Mouse (Mus musculus) stomach, embryonic 15.5 days (tissue): ENCODE measurements around the gene Vps37d. TPM values are rescaled to one million over a fixed set of nuclear protein-coding genes. Genes with fewer than 3 reads are reported as not detected.
"Not testable (repeated sequence)": the region's sequence is repeated elsewhere in the genome, so short reads cannot be mapped to it uniquely, and the experiment has no call there.

Experiments
- ATAC-seq: fragments of 200-750 bp; cut with Nextera tagmentation; 2 replicates; pipeline ENCODE4 v1.8.0; 2017; ENCODE audit warnings: low read depth, moderate number of reproducible peaks, moderate TSS enrichment; ENCODE audit not compliant: insufficient read depth, low FRiP score
- H3K27ac ChIP-seq: fragments of 300-500 bp; sonication (generic); 2 replicates; pipeline ENCODE4 v1.5.1; 2015; ENCODE audit warnings: mild to moderate bottlenecking, inconsistent platforms
- H3K27me3 ChIP-seq: fragments of 300-500 bp; sonication (generic); replicated peaks from 2 replicates; pipeline ENCODE4 v1.6.1; 2015; ENCODE audit warnings: inconsistent platforms
- H3K36me3 ChIP-seq: fragments of 300-500 bp; sonication (generic); 2 replicates; pipeline ENCODE4 v1.6.1; 2015; ENCODE audit warnings: inconsistent platforms
- H3K4me1 ChIP-seq: fragments of 300-500 bp; sonication (generic); 2 replicates; pipeline ENCODE4 v1.6.1; 2015; ENCODE audit warnings: inconsistent platforms
- H3K4me2 ChIP-seq: fragments of 300-500 bp; sonication (generic); 2 replicates; pipeline ENCODE4 v1.6.1; 2015; ENCODE audit warnings: mild to moderate bottlenecking, inconsistent platforms
- H3K4me3 ChIP-seq: fragments of 300-500 bp; sonication (generic); replicated peaks from 2 replicates; pipeline ENCODE4 v1.5.1; 2015; ENCODE audit warnings: inconsistent platforms
- H3K9ac ChIP-seq: fragments of 300-500 bp; sonication (generic); 2 replicates; pipeline ENCODE4 v1.6.1; 2015; ENCODE audit warnings: inconsistent platforms
- H3K9me3 ChIP-seq: fragments of 300-500 bp; sonication (generic); 2 replicates; pipeline ENCODE4 v1.6.1; 2016; ENCODE audit warnings: inconsistent platforms
- WGBS: fragments of 180-500 bp; shearing (Covaris S2); methylation state at CpG from one replicate; pipeline ENCODE4 v1.1.7; 2015; 5-methylcytosine and 5-hydroxymethylcytosine counted together
- polyA plus RNA-seq: library from polyadenylated mRNA; unstranded; fragments of >200 nt; fragmentation: Nextera tagmentation; extraction: Ambion mirVana; gene quantifications from 2 replicates; pipeline ENCODE4 v1.2.1, GENCODE M21; 2015

The Vps37d gene
- polyA plus RNA-seq, 1 experiment from 2014 or later: 7.3 TPM

- no peaks in the 10 kb centered on the region for H3K27me3 ChIP-seq
- no peak overlapping the region for H3K27ac ChIP-seq
- peaks cover 23% of the 10 kb centered on the region for H3K4me1 ChIP-seq
- H3K9me3 ChIP-seq: no peaks in the 10 kb centered on the region
- ATAC-seq: no peak
- peak overlapping the region; percentile 8; the same call in 1 of the 2 replicates for H3K4me2 ChIP-seq
- no peak overlapping the region for H3K4me3 ChIP-seq
- H3K9ac ChIP-seq: no peak overlapping the region
- H3K36me3 ChIP-seq: no peaks in the 10 kb centered on the region
- 33% methylated on average over 25 of the region's 26 CpGs for WGBS
These were observed 4.5 kb downstream of the Vps37d start for GRCm38 (mm10) chr5:135073349-135074150.

- no peak overlapping the region for H3K9ac ChIP-seq
- ATAC-seq: no peak
- 72% methylated on average over 6 of the region's 6 CpGs for WGBS
- peaks cover 20% of the 10 kb centered on the region for H3K4me1 ChIP-seq
- H3K27me3 ChIP-seq: no peaks in the 10 kb centered on the region
- no peak overlapping the region for H3K4me3 ChIP-seq
- H3K27ac ChIP-seq: no peak overlapping the region
- H3K36me3 ChIP-seq: peaks cover 7% of the 10 kb centered on the region
- H3K4me2 ChIP-seq: no peak overlapping the region
- no peaks in the 10 kb centered on the region for H3K9me3 ChIP-seq
These were observed 5.3 kb downstream of the Vps37d start for GRCm38 (mm10) chr5:135072720-135073119.

GRCm38 (mm10) chr5:135072061-135072460 is 6.0 kb downstream of the Vps37d start:
- no peak overlapping the region for H3K27ac ChIP-seq
- 95% methylated on average over 2 of the region's 2 CpGs for WGBS
- H3K36me3 ChIP-seq: peaks cover 13% of the 10 kb centered on the region
- peaks cover 16% of the 10 kb centered on the region for H3K4me1 ChIP-seq
- no peaks in the 10 kb centered on the region for H3K9me3 ChIP-seq
- no peak overlapping the region for H3K9ac ChIP-seq
- no peak overlapping the region for H3K4me3 ChIP-seq
- H3K4me2 ChIP-seq: no peak overlapping the region
- no peak for ATAC-seq
- no peaks in the 10 kb centered on the region for H3K27me3 ChIP-seq

GRCm38 (mm10) chr5:135070448-135070847 is 7.6 kb downstream of the Vps37d start:
- 85% methylated on average over 3 of the region's 3 CpGs for WGBS
- H3K36me3 ChIP-seq: peaks cover 14% of the 10 kb centered on the region
- no peak for ATAC-seq

GRCm38 (mm10) chr5:135066008-135066407 is 12.1 kb downstream of the Vps37d start:
- no peak overlapping the region for H3K4me2 ChIP-seq
- no peak overlapping the region for H3K9ac ChIP-seq
- H3K27me3 ChIP-seq: no peaks in the 10 kb centered on the region
- peaks cover 15% of the 10 kb centered on the region for H3K36me3 ChIP-seq
- H3K4me1 ChIP-seq: peaks cover 11% of the 10 kb centered on the region; the same call in 1 of the 2 replicates
- H3K4me3 ChIP-seq: no peak overlapping the region
- WGBS: 89% methylated on average over 3 of the region's 3 CpGs
- no peak for ATAC-seq
- no peaks in the 10 kb centered on the region for H3K9me3 ChIP-seq
- H3K27ac ChIP-seq: no peak overlapping the region

More at GRCm38 (mm10) chr5:135070448-135070847, 7.6 kb downstream of the Vps37d start:
- no peak overlapping the region for H3K9ac ChIP-seq
- no peak overlapping the region for H3K4me3 ChIP-seq
- no peaks in the 10 kb centered on the region for H3K27me3 ChIP-seq
- H3K27ac ChIP-seq: no peak overlapping the region
- peaks cover 9% of the 10 kb centered on the region for H3K4me1 ChIP-seq
- no peak overlapping the region for H3K4me2 ChIP-seq
- no peaks in the 10 kb centered on the region for H3K9me3 ChIP-seq

- Histone ChIP-seq H3K4me2 (peak within 1 kb of the TSS; percentile 96), H3K4me3 (peak within 1 kb of the TSS; percentile 92), H3K36me3 (peaks cover 25% of the 10 kb centered on the region), H3K27ac (peak within 1 kb of the TSS; percentile 23; the same call in 1 of the 2 replicates), H3K4me1 (peaks cover 11% of the 10 kb centered on the region; the same call in 1 of the 2 replicates), H3K9ac (peak within 1 kb of the TSS; percentile 73)
- H3K9me3 ChIP-seq, H3K27me3 ChIP-seq, ATAC-seq: not testable (repeated sequence)
- WGBS: 73% methylated on average over 9 of the region's 9 CpGs
These were observed 13.1 kb downstream of the Vps37d start, which contains the start of gene Bud23 for GRCm38 (mm10) chr5:135064909-135065446. Gene Bud23 (minus strand): TSS chr5:135064959.

- Histone ChIP-seq H3K27me3 (no peaks in the 10 kb centered on the region), H3K4me2 (peak overlapping the region; percentile 96), H3K9me3 (no peaks in the 10 kb centered on the region), H3K36me3 (peaks cover 27% of the 10 kb centered on the region), H3K4me1 (peaks cover 11% of the 10 kb centered on the region; the same call in 1 of the 2 replicates), H3K4me3 (peak overlapping the region; percentile 92), H3K9ac (peak overlapping the region; percentile 73), H3K27ac (peak overlapping the region; percentile 23; the same call in 1 of the 2 replicates)
- peak; percentile 49 for ATAC-seq
- WGBS: under 1% methylated on average over 40 of the region's 40 CpGs
These were observed 13.7 kb downstream of the Vps37d start for GRCm38 (mm10) chr5:135064382-135064766.

GRCm38 (mm10) chr5:135063629-135064381 is 14.3 kb downstream of the Vps37d start, which contains the start of gene Dnajc30:
Gene Dnajc30 (plus strand): TSS chr5:135064202.
- H3K36me3 ChIP-seq: peaks cover 27% of the 10 kb centered on the region
- under 1% methylated on average over 52 of the region's 52 CpGs for WGBS

GRCm38 (mm10) chr5:135053356-135053755 is 24.7 kb downstream of the Vps37d start:
- ATAC-seq: no peak
- H3K9me3 ChIP-seq: no peaks in the 10 kb centered on the region

More at GRCm38 (mm10) chr5:135063629-135064381, 14.3 kb downstream of the Vps37d start, which contains the start of gene Dnajc30:
- no peaks in the 10 kb centered on the region for H3K9me3 ChIP-seq
- peak within 1 kb of the TSS; percentile 96 for H3K4me2 ChIP-seq
- peak; percentile 95 for ATAC-seq
- peak within 1 kb of the TSS; percentile 92 for H3K4me3 ChIP-seq
- no peaks in the 10 kb centered on the region for H3K27me3 ChIP-seq
- peaks cover 11% of the 10 kb centered on the region; the same call in 1 of the 2 replicates for H3K4me1 ChIP-seq
- peak within 1 kb of the TSS; percentile 23; the same call in 1 of the 2 replicates for H3K27ac ChIP-seq
- H3K9ac ChIP-seq: peak within 1 kb of the TSS; percentile 73

GRCm38 (mm10) chr5:135049268-135049667 is 28.8 kb downstream of the Vps37d start:
- ATAC-seq, H3K27ac ChIP-seq, H3K9me3 ChIP-seq, H3K9ac ChIP-seq, H3K4me1 ChIP-seq, H3K4me2 ChIP-seq, H3K4me3 ChIP-seq, H3K27me3 ChIP-seq: not testable (repeated sequence)
- 92% methylated on average over 6 of the region's 6 CpGs for WGBS
- peaks cover 25% of the 10 kb centered on the region for H3K36me3 ChIP-seq

More at GRCm38 (mm10) chr5:135053356-135053755, 24.7 kb downstream of the Vps37d start:
- Histone ChIP-seq H3K27me3 (no peaks in the 10 kb centered on the region), H3K4me1 (no peaks in the 10 kb centered on the region), H3K9ac (no peak overlapping the region), H3K36me3 (peaks cover 29% of the 10 kb centered on the region), H3K4me3 (no peak overlapping the region), H3K4me2 (no peak overlapping the region), H3K27ac (no peak overlapping the region)
- WGBS: 83% methylated on average over 12 of the region's 12 CpGs

GRCm38 (mm10) chr5:135048539-135048938 is 29.5 kb downstream of the Vps37d start:
- ATAC-seq: no peak
- Histone ChIP-seq H3K9ac (no peak overlapping the region), H3K4me1 (no peaks in the 10 kb centered on the region), H3K9me3 (no peaks in the 10 kb centered on the region), H3K4me3 (no peak overlapping the region), H3K36me3 (peaks cover 21% of the 10 kb centered on the region), H3K27me3 (no peaks in the 10 kb centered on the region), H3K27ac (no peak overlapping the region), H3K4me2 (no peak overlapping the region)
- WGBS: 89% methylated on average over 5 of the region's 5 CpGs
